Mouse (Mus musculus): ENCODE measurements around the gene Fbxw4.

The Fbxw4 gene

GRCm38 (mm10) chr19:45533617-45534016, 126.5 kb downstream of the Fbxw4 start:
- no peak for DNase-seq

- no peak for DNase-seq
Measured at GRCm38 (mm10) chr19:45531554-45531953, 128.6 kb downstream of the Fbxw4 start.

DNA sequence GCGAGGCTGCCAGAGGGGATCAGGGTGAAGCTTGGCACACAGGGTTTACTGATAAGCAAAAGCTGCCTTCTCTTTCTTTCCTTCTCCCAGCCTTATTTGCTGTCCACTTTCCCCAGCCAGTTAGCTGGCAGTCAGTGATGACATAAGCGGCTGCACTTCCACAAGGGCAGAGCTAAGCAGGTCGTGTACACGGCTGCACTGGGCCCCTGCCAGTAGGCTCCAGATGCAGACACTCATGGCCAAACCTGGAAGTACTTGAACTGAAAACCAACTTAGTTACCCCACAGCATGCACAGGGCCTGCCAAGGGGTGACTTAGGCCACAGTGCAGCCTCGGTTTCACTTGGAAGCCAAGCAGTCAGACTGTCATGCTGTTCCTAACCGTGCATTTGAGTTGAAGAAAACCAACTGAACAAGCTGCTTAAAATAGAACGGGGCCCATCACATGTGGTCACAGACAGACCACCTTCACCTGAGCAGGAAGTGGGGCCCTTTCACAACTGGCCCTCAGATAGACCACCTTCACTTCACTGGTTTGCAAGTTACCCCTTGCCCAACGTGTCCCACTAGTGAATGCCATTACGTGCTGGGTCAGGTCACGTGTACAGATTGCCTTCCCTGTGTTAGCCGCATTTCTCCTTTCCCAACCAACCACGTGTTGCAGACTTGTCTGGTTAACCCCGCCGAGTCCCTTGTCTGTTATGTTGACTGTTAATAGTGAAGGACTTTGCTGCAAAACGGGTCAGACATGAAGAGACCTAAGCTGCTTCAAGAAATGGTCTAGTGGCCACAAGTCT, 129.7 kb downstream of the Fbxw4 start:
- DNase-seq, result no peak

GRCm38 (mm10) chr19:45529294-45529693, 130.8 kb downstream of the Fbxw4 start:
- no peak for DNase-seq

Measured in kidney, adult 11 months (tissue).